Mouse (Mus musculus) ovary, adult 10 weeks (tissue): Measurements from ENCODE around the gene Stx2. TPM values are rescaled to one million over a fixed set of nuclear protein-coding genes. Genes with fewer than 3 reads are reported as not detected.

ENCODE experiments used
- polyA plus RNA-seq: library from polyadenylated mRNA; stranded (reverse); fragments of 350-450 nt; fragmentation: Illumina TruSeq; extraction: RNeasy Lipid Tissue Mini Kit (QIAGEN cat#74804); gene quantifications from one replicate; pipeline ENCODE4 v1.2.3, GENCODE M21; 2014

Stx2 gene
- polyA plus RNA-seq: 30.9 TPM

DNA sequence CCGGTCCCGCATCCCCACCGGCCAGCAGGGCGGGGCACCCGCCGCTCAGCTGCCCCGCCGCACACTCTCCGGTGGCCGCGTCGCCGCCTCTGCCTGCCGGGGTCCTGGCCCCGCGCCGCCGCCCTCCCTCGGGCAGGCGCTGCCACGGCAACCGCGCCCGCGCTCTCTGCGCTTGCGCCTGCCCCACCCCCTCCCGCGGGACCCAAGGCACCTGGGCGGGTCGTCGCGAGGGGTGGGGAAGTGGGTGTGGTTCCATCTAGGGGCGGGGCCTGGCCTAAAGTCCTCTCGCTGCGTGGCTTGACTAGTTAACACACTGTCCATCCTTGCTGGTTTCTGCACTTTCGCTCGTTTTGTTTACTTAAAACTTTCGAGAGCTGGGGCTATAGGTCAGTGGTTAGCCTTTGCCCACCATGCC is at the start of gene Stx2:
Gene Stx2 (minus strand): TSS at position 163 of the 415 bp plus-strand sequence.

DNA sequence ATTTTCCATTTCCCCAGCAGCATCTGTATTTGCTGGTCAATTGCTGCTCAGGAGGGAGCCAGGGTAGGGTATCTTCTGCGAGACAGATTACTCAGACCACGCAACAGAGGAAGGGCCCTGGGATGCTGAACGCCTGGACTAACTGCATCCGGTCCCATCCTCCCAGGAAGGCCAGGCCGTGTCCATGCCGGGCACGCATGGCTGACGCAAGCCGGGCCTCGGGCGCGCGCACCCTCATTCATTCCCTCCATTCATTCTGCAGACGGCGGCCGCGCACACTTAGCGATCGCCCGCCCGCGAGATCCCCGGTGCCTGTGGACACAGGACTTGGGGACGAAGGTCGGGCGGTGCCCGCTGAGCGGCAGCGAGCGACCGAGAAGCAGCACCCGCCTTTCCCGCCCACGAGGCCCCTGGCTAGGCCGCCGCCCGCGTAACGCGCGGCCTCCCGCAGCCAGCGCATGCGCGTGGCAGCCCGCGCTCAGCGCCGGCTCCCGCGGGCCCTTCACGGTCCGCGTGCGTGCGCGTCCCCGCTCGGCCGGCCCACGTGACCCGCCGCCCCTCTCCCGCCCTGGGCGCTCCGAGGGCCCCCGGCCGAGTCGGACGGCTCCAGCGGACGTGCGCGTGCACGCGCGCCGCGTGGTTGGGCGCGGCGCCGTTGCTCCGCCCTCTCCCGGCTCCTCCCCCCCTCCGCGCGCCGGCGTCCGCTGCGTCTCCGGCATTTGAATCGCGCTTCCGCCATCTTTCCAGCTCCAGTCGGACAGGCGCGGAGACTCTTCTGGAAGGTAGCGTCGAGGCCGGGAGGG is 11.3 kb upstream of the Stx2 start, which contains the start of gene Ran:
Gene Ran (plus strand): TSS at position 573 of the 803 bp plus-strand sequence.

DNA sequence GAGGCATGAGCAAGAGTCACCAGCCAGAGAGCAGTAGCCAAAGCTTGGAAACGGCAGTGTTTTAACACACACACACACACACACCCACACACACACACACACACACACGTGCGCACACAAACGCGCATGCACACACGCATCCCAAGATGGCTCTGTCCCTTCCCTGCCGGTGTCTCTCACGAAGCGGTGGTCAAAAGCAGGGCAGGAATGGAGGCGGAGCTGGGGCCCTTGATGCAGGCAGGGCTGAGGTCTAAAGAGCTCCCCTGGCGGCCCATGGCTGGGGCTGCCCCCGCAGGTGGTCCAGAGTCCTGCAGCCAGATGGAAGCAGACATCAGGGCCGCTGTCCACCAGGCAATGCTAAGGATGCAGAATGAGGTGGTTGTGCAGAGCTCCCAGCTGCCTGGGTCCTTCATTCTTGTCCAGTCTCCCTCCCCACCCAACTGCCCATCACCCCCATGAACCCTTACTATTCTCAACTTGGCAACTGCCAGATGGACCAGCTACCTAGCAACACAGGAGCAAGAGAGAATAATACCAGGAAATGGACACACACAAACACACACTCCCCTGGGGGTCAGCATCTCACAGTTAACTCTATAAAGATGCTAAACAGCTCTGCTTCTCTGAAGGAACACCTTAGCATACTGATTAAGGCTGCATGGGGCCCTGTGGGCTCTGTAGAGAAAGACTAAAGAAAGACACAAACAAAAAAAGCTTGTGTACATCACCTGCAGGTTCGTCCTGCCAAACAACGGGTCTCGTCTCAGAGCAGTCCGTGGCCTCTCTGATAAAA is 54.9 kb downstream of the Stx2 start, which contains the start of gene Rimbp2:
Gene Rimbp2 (minus strand): TSS at position 209 of the 793 bp plus-strand sequence.

Other genes starting within 250 kb of the Stx2 start
- gene Rimbp2, start 55.1 kb downstream of the Stx2 start, polyA plus RNA-seq: not detected
- gene Ran, start 11.5 kb upstream of the Stx2 start, polyA plus RNA-seq: 248 TPM
- 1.4 TPM for gene Adgrd1, start 88.2 kb upstream of the Stx2 start, polyA plus RNA-seq